Mouse (Mus musculus): Measurements from ENCODE around the gene Cbfa2t3. TPM values are rescaled to one million over a fixed set of nuclear protein-coding genes. Genes with fewer than 3 reads are reported as not detected.

Cbfa2t3 gene
- polyA plus RNA-seq, 1 experiment from 2014 or later: 21.2 TPM

- 78% methylated on average over 4 of the region's 4 CpGs for WGBS
- ATAC-seq (ENCODE audit: low FRiP score, low read depth): no peak
- H3K27ac ChIP-seq (replicated peaks): no peak overlapping the region
- no peak overlapping the region for H3K4me2 ChIP-seq
- H3K9ac ChIP-seq: no peak overlapping the region
- no peaks in the 10 kb centered on the region for H3K9me3 ChIP-seq
- peaks cover 2% of the 10 kb centered on the region for H3K4me1 ChIP-seq (replicated peaks)
- H3K4me3 ChIP-seq: no peak overlapping the region
- H3K27me3 ChIP-seq: no peaks in the 10 kb centered on the region
- H3K36me3 ChIP-seq: no peaks in the 10 kb centered on the region
Observed at GRCm38 (mm10) chr8:122605367-122605766, 93.5 kb downstream of the Cbfa2t3 start.

DNA sequence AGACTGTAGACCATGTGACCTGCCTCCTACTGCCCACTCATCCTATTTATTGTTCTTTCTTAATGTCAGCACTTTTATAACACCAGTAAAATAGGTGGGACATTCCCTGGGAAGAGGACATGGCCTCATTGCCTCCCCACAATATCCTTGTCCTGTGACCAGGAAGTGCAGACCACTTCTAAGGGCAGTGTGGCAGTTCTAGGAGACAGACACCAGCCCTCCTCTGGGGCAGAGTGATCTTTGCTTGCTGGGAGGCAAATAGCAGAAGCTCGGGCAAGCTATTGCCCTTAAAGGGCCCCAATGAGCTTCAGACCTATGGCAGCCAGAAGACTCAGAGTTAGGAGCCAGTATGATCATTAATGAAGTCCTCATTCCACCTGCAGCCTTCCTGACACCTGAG is 94.3 kb downstream of the Cbfa2t3 start:
- Histone ChIP-seq H3K27me3 (no peaks in the 10 kb centered on the region), H3K27ac (replicated peaks) (no peak overlapping the region), H3K9ac (no peak overlapping the region), H3K4me3 (no peak overlapping the region), H3K9me3 (no peaks in the 10 kb centered on the region), H3K4me2 (no peak overlapping the region), H3K4me1 (replicated peaks) (no peaks in the 10 kb centered on the region), H3K36me3 (no peaks in the 10 kb centered on the region)
- 78% methylated on average over 1 of the region's 1 CpGs for WGBS
- no peak for ATAC-seq (ENCODE audit: low FRiP score, low read depth)

GRCm38 (mm10) chr8:122600666-122601065 is 98.2 kb downstream of the Cbfa2t3 start:
- H3K9ac ChIP-seq: no peak overlapping the region
- no peak overlapping the region for H3K4me3 ChIP-seq
- no peak overlapping the region for H3K27ac ChIP-seq (replicated peaks)
- H3K4me2 ChIP-seq: no peak overlapping the region
- no peaks in the 10 kb centered on the region for H3K9me3 ChIP-seq
- H3K4me1 ChIP-seq (replicated peaks): no peaks in the 10 kb centered on the region
- WGBS: 85% methylated on average over 9 of the region's 9 CpGs
- no peaks in the 10 kb centered on the region for H3K27me3 ChIP-seq
- H3K36me3 ChIP-seq: no peaks in the 10 kb centered on the region; the same call in 1 of the 2 replicates
- ATAC-seq (ENCODE audit: low FRiP score, low read depth): no peak

DNA sequence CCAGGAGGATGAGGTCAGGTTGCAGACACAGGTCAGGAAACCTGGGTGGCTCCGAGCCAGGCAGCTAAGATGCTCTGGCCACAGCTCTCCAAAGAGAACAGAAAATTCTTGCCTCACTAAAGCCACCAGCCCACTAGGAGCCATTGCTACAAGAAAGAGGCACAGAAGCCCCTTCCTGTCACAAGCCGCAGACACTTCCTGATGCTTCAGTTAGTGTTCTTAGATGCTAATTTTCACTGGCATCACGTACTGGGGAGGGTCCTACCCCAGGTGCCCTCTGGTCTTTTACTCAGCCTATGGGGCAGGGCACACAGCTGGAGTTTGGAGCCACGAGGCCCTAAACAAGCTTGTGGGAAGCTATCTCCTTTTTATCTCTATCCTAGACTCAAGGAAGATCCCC is 102.9 kb downstream of the Cbfa2t3 start:
- Histone ChIP-seq H3K4me2 (no peak overlapping the region), H3K9ac (no peak overlapping the region), H3K4me1 (replicated peaks) (peaks cover 19% of the 10 kb centered on the region; the same call in 1 of the 2 replicates), H3K9me3 (no peaks in the 10 kb centered on the region), H3K27me3 (no peaks in the 10 kb centered on the region), H3K36me3 (no peaks in the 10 kb centered on the region; the same call in 1 of the 2 replicates), H3K27ac (replicated peaks) (no peak overlapping the region), H3K4me3 (no peak overlapping the region)
- no peak for ATAC-seq (ENCODE audit: low FRiP score, low read depth)
- 55% methylated on average over 4 of the region's 4 CpGs for WGBS

GRCm38 (mm10) chr8:122593783-122594507 is 105.0 kb downstream of the Cbfa2t3 start:
- Histone ChIP-seq H3K4me1 (replicated peaks) (peaks cover 19% of the 10 kb centered on the region; the same call in 1 of the 2 replicates), H3K27ac (replicated peaks) (peak overlapping the region; percentile 62), H3K27me3 (no peaks in the 10 kb centered on the region), H3K36me3 (no peaks in the 10 kb centered on the region; the same call in 1 of the 2 replicates), H3K9me3 (no peaks in the 10 kb centered on the region), H3K9ac (peak overlapping the region; percentile 18; the same call in 1 of the 2 replicates), H3K4me2 (no peak overlapping the region), H3K4me3 (no peak overlapping the region)
- WGBS: 61% methylated on average over 19 of the region's 19 CpGs
- ATAC-seq (ENCODE audit: low FRiP score, low read depth): peak; percentile 21; the same call in 1 of the 2 replicates

DNA sequence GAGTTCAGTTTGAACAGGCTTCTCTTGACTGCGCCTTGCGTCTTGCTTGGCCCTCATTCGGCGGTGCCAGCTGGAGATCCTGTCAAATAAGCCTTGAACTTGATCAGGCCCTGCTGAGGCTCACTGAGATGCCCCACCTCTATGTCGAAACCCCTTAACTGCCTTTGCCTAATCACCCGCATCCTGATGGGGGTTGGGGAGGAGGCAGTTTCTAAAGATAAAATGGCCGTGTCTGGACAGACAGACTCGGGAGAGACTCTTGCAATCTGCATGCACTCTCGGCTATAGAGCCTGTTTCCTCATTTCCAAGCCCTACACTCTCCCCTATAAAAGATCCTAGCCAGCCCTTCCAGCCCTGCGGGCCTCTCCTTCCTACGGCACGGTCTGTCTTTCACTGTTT is 105.7 kb downstream of the Cbfa2t3 start:
- Histone ChIP-seq H3K4me1 (replicated peaks) (peaks cover 19% of the 10 kb centered on the region; the same call in 1 of the 2 replicates), H3K36me3 (no peaks in the 10 kb centered on the region; the same call in 1 of the 2 replicates), H3K4me2 (no peak overlapping the region), H3K27me3 (no peaks in the 10 kb centered on the region), H3K4me3 (no peak overlapping the region), H3K9ac (no peak overlapping the region), H3K9me3 (no peaks in the 10 kb centered on the region), H3K27ac (replicated peaks) (peak overlapping the region; percentile 62; the same call in 1 of the 2 replicates)
- 71% methylated on average over 12 of the region's 12 CpGs for WGBS
- no peak for ATAC-seq (ENCODE audit: low FRiP score, low read depth)

- H3K27ac ChIP-seq (replicated peaks): no peak overlapping the region
- H3K9ac ChIP-seq: no peak overlapping the region
- H3K9me3 ChIP-seq: no peaks in the 10 kb centered on the region
- ATAC-seq (ENCODE audit: low FRiP score, low read depth): no peak
- no peaks in the 10 kb centered on the region for H3K27me3 ChIP-seq
- H3K36me3 ChIP-seq: no peaks in the 10 kb centered on the region
- H3K4me3 ChIP-seq: no peak overlapping the region
- WGBS: 86% methylated on average over 10 of the region's 10 CpGs
- H3K4me2 ChIP-seq: no peak overlapping the region
- H3K4me1 ChIP-seq (replicated peaks): 0 out of 2 replicates have a peak, but pooled peaks cover 2% of the 10 kb centered on the region
Observed at GRCm38 (mm10) chr8:122586749-122587148, 112.2 kb downstream of the Cbfa2t3 start.

- Histone ChIP-seq H3K9ac (no peak overlapping the region), H3K4me2 (no peak overlapping the region), H3K27me3 (no peaks in the 10 kb centered on the region), H3K36me3 (no peaks in the 10 kb centered on the region), H3K4me3 (no peak overlapping the region), H3K27ac (replicated peaks) (no peak overlapping the region), H3K4me1 (replicated peaks) (0 out of 2 replicates have a peak, but pooled peaks cover 2% of the 10 kb centered on the region), H3K9me3 (no peaks in the 10 kb centered on the region)
- WGBS: 39% methylated on average over 7 of the region's 7 CpGs
- ATAC-seq (ENCODE audit: low FRiP score, low read depth): no peak
Observed at GRCm38 (mm10) chr8:122586171-122586570, 112.7 kb downstream of the Cbfa2t3 start.

DNA sequence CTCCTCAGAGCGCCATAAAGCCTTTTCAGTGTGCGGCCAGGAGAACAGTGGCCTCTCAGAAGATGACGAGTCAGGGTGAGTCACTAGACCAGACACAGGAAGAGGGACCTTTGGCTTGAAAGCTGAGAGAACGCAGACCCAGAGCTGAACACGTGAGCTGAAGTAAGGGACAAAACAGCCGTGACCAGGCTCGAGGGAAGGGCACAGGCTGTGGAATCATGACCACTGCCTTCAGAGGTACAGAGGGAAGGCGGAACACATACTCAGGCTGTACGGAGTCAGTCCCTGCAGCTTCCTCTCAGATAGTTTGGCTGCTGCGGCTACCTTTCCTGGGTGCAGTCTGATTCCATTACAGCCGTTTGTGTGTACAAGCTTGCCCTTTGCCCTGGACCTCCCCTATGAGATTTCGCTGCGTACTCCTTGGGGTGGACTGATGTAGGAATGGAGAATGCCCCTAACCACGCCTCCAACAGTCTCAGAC is 113.5 kb downstream of the Cbfa2t3 start:
- no peak for ATAC-seq (ENCODE audit: low FRiP score, low read depth)
- Histone ChIP-seq H3K4me3 (no peak overlapping the region), H3K27me3 (no peaks in the 10 kb centered on the region), H3K4me2 (no peak overlapping the region), H3K27ac (replicated peaks) (no peak overlapping the region), H3K36me3 (no peaks in the 10 kb centered on the region), H3K9me3 (no peaks in the 10 kb centered on the region), H3K4me1 (replicated peaks) (0 out of 2 replicates have a peak, but pooled peaks cover 2% of the 10 kb centered on the region), H3K9ac (no peak overlapping the region)
- 71% methylated on average over 14 of the region's 14 CpGs for WGBS

DNA sequence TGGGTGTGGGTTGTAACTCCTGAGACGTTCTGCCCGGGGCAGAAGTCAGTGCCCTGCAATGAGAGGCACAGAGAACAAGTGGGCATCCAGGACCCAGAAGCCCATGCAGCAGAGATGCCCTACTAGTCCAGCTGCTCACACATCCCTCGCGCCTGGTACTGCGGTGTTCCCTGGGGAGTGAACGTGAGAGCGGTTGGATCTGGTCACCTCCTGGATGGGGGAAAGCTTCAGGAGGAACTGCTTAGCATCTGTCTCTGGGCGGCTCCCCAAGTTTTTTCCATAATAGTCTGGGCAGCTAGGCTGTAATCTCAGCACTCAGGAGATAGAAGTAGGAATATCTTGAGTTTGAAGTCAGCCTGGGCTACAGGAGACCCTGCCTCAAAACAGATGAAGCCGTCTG is 113.9 kb downstream of the Cbfa2t3 start:
- H3K9me3 ChIP-seq: no peaks in the 10 kb centered on the region
- no peak overlapping the region for H3K4me3 ChIP-seq
- H3K36me3 ChIP-seq: no peaks in the 10 kb centered on the region
- ATAC-seq (ENCODE audit: low FRiP score, low read depth): no peak
- H3K9ac ChIP-seq: no peak overlapping the region
- no peak overlapping the region for H3K4me2 ChIP-seq
- 82% methylated on average over 9 of the region's 9 CpGs for WGBS
- H3K4me1 ChIP-seq (replicated peaks): 0 out of 2 replicates have a peak, but pooled peaks cover 2% of the 10 kb centered on the region
- H3K27me3 ChIP-seq: no peaks in the 10 kb centered on the region
- no peak overlapping the region for H3K27ac ChIP-seq (replicated peaks)

DNA sequence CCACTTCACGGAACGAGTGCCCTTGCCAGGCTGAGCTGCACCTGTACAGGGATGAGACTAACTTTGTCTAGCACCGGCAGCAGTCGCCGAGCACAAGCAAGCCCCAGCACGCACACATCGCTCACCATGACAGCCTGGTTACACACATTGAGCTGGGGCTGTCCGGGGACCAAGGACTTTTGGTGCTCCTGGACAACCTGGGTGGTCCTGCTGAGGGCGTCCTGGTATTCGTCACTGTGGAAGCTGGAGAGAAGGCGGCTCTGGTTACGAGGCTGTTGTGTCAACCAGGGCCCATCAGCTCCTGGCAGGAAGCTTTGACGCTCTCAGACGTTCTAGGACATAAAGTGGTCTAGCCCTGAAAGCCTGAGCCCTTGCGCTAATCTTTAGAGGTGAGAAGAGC is 118.0 kb downstream of the Cbfa2t3 start:
- Histone ChIP-seq H3K4me2 (no peak overlapping the region), H3K36me3 (no peaks in the 10 kb centered on the region), H3K27me3 (no peaks in the 10 kb centered on the region), H3K4me1 (replicated peaks) (peaks cover 9% of the 10 kb centered on the region), H3K9ac (no peak overlapping the region), H3K4me3 (no peak overlapping the region), H3K9me3 (no peaks in the 10 kb centered on the region), H3K27ac (replicated peaks) (no peak overlapping the region)
- ATAC-seq (ENCODE audit: low FRiP score, low read depth): no peak
- 75% methylated on average over 13 of the region's 15 CpGs for WGBS

- WGBS: 47% methylated on average over 7 of the region's 7 CpGs
- H3K9ac ChIP-seq: no peak overlapping the region
- ATAC-seq (ENCODE audit: low FRiP score, low read depth): no peak
- H3K27me3 ChIP-seq: no peaks in the 10 kb centered on the region
- no peak overlapping the region for H3K4me2 ChIP-seq
- peaks cover 26% of the 10 kb centered on the region for H3K4me1 ChIP-seq (replicated peaks)
- H3K4me3 ChIP-seq: no peak overlapping the region
- H3K9me3 ChIP-seq: no peaks in the 10 kb centered on the region
- H3K27ac ChIP-seq (replicated peaks): no peak overlapping the region
- H3K36me3 ChIP-seq: 0 out of 2 replicates have a peak, but pooled peaks cover 4% of the 10 kb centered on the region
Observed at GRCm38 (mm10) chr8:122579196-122579595, 119.7 kb downstream of the Cbfa2t3 start.
